Mouse (Mus musculus): ENCODE results near the gene Rasal2. TPM values are rescaled to one million over a fixed set of nuclear protein-coding genes. Genes with fewer than 3 reads are reported as not detected.

The Rasal2 gene
- polyA plus RNA-seq, 1 experiment from 2014 or later, result 6.2 TPM

- peaks cover 3% of the 10 kb centered on the region; the same call in 1 of the 2 replicates for H3K36me3 ChIP-seq
- WGBS, result 94% methylated on average over 1 of the region's 1 CpGs
- H3K27ac ChIP-seq, result no peak overlapping the region
- no peaks in the 10 kb centered on the region for H3K27me3 ChIP-seq (ENCODE audit: low read depth, poor library complexity, severe bottlenecking)
- H3K4me3 ChIP-seq, result no peak overlapping the region
- no peaks in the 10 kb centered on the region for H3K9me3 ChIP-seq (replicated peaks)
- H3K4me1 ChIP-seq, result no peaks in the 10 kb centered on the region
- no peak for DNase-seq (ENCODE audit: low spot score)
These were observed 115.3 kb downstream of the Rasal2 start for GRCm38 (mm10) chr1:157297137-157297536.

GRCm38 (mm10) chr1:157295868-157296267 is 116.5 kb downstream of the Rasal2 start:
- no peak for DNase-seq (ENCODE audit: low spot score)
- Histone ChIP-seq H3K36me3 (peaks cover 3% of the 10 kb centered on the region; the same call in 1 of the 2 replicates), H3K4me3 (no peak overlapping the region), H3K9me3 (replicated peaks) (no peaks in the 10 kb centered on the region), H3K27ac (no peak overlapping the region), H3K27me3 (ENCODE audit: low read depth, poor library complexity, severe bottlenecking) (no peaks in the 10 kb centered on the region), H3K4me1 (no peaks in the 10 kb centered on the region)
- WGBS, result 92% methylated on average over 3 of the region's 3 CpGs

GRCm38 (mm10) chr1:157290173-157290572 is 122.2 kb downstream of the Rasal2 start:
- H3K27ac ChIP-seq, result no peak overlapping the region
- no peak overlapping the region for H3K4me3 ChIP-seq
- no peaks in the 10 kb centered on the region for H3K4me1 ChIP-seq
- no peaks in the 10 kb centered on the region for H3K36me3 ChIP-seq
- WGBS, result 93% methylated on average over 2 of the region's 2 CpGs
- no peaks in the 10 kb centered on the region for H3K27me3 ChIP-seq (ENCODE audit: low read depth, poor library complexity, severe bottlenecking)
- no peaks in the 10 kb centered on the region for H3K9me3 ChIP-seq (replicated peaks)
- DNase-seq (ENCODE audit: low spot score), result no peak

- Histone ChIP-seq H3K27me3 (ENCODE audit: low read depth, poor library complexity, severe bottlenecking) (no peaks in the 10 kb centered on the region), H3K36me3 (no peaks in the 10 kb centered on the region), H3K27ac (no peak overlapping the region), H3K9me3 (replicated peaks) (no peaks in the 10 kb centered on the region), H3K4me3 (no peak overlapping the region), H3K4me1 (no peaks in the 10 kb centered on the region)
- no peak for DNase-seq (ENCODE audit: low spot score)
- 89% methylated on average over 2 of the region's 2 CpGs for WGBS
These were observed 123.1 kb downstream of the Rasal2 start for GRCm38 (mm10) chr1:157289251-157289650.

GRCm38 (mm10) chr1:157286561-157286960 is 125.8 kb downstream of the Rasal2 start:
- H3K9me3 ChIP-seq (replicated peaks), result no peaks in the 10 kb centered on the region
- H3K4me3 ChIP-seq, result no peak overlapping the region
- no peak overlapping the region for H3K27ac ChIP-seq
- H3K36me3 ChIP-seq, result no peaks in the 10 kb centered on the region
- DNase-seq (ENCODE audit: low spot score), result no peak
- no peaks in the 10 kb centered on the region for H3K4me1 ChIP-seq
- H3K27me3 ChIP-seq (ENCODE audit: low read depth, poor library complexity, severe bottlenecking), result no peaks in the 10 kb centered on the region
- WGBS, result 13% methylated on average over 4 of the region's 4 CpGs

GRCm38 (mm10) chr1:157285366-157285765 is 127.0 kb downstream of the Rasal2 start:
- Histone ChIP-seq H3K36me3 (no peaks in the 10 kb centered on the region), H3K4me1 (no peaks in the 10 kb centered on the region)
- WGBS, result 87% methylated on average over 3 of the region's 3 CpGs

GRCm38 (mm10) chr1:157280781-157281180 is 131.6 kb downstream of the Rasal2 start:
- Histone ChIP-seq H3K9me3 (replicated peaks) (no peaks in the 10 kb centered on the region), H3K4me1 (no peaks in the 10 kb centered on the region), H3K4me3 (no peak overlapping the region), H3K27ac (no peak overlapping the region), H3K27me3 (ENCODE audit: low read depth, poor library complexity, severe bottlenecking) (no peaks in the 10 kb centered on the region), H3K36me3 (no peaks in the 10 kb centered on the region)
- DNase-seq (ENCODE audit: low spot score), result no peak

More at GRCm38 (mm10) chr1:157285366-157285765, 127.0 kb downstream of the Rasal2 start:
- DNase-seq (ENCODE audit: low spot score), result no peak
- no peaks in the 10 kb centered on the region for H3K9me3 ChIP-seq (replicated peaks)
- H3K4me3 ChIP-seq, result no peak overlapping the region
- no peaks in the 10 kb centered on the region for H3K27me3 ChIP-seq (ENCODE audit: low read depth, poor library complexity, severe bottlenecking)
- no peak overlapping the region for H3K27ac ChIP-seq

- WGBS, result 86% methylated on average over 4 of the region's 4 CpGs
- H3K27ac ChIP-seq, result no peak overlapping the region
- H3K9me3 ChIP-seq (replicated peaks), result no peaks in the 10 kb centered on the region
- no peaks in the 10 kb centered on the region for H3K27me3 ChIP-seq (ENCODE audit: low read depth, poor library complexity, severe bottlenecking)
- no peak overlapping the region for H3K4me3 ChIP-seq
- DNase-seq (ENCODE audit: low spot score), result no peak
- no peaks in the 10 kb centered on the region for H3K4me1 ChIP-seq
- no peaks in the 10 kb centered on the region for H3K36me3 ChIP-seq
These were observed 136.6 kb downstream of the Rasal2 start for GRCm38 (mm10) chr1:157275672-157276307.

- H3K4me3 ChIP-seq, result no peak overlapping the region
- no peaks in the 10 kb centered on the region for H3K27me3 ChIP-seq (ENCODE audit: low read depth, poor library complexity, severe bottlenecking)
- DNase-seq (ENCODE audit: low spot score), result no peak
- H3K4me1 ChIP-seq, result no peaks in the 10 kb centered on the region
- 88% methylated on average over 3 of the region's 3 CpGs for WGBS
- no peak overlapping the region for H3K27ac ChIP-seq
- H3K36me3 ChIP-seq, result no peaks in the 10 kb centered on the region
- no peaks in the 10 kb centered on the region for H3K9me3 ChIP-seq (replicated peaks)
These were observed 144.5 kb downstream of the Rasal2 start for GRCm38 (mm10) chr1:157267894-157268293.

- H3K4me1 ChIP-seq, result 0 out of 2 replicates have a peak, but pooled peaks cover 3% of the 10 kb centered on the region
- no peak for DNase-seq (ENCODE audit: low spot score)
- H3K4me3 ChIP-seq, result no peak overlapping the region
- no peak overlapping the region for H3K27ac ChIP-seq
- 55% methylated on average over 4 of the region's 4 CpGs for WGBS
- H3K36me3 ChIP-seq, result no peaks in the 10 kb centered on the region
- H3K27me3 ChIP-seq (ENCODE audit: low read depth, poor library complexity, severe bottlenecking), result no peaks in the 10 kb centered on the region
- no peaks in the 10 kb centered on the region for H3K9me3 ChIP-seq (replicated peaks)
These were observed 155.8 kb downstream of the Rasal2 start for GRCm38 (mm10) chr1:157256562-157256961.

- no peaks in the 10 kb centered on the region for H3K36me3 ChIP-seq
These were observed 156.6 kb downstream of the Rasal2 start for GRCm38 (mm10) chr1:157255776-157256175.

GRCm38 (mm10) chr1:157253600-157254490 is 158.6 kb downstream of the Rasal2 start:
- DNase-seq (ENCODE audit: low spot score), result no peak
- 60% methylated on average over 9 of the region's 9 CpGs for WGBS

More at GRCm38 (mm10) chr1:157255776-157256175, 156.6 kb downstream of the Rasal2 start:
- no peak overlapping the region for H3K4me3 ChIP-seq
- no peaks in the 10 kb centered on the region for H3K9me3 ChIP-seq (replicated peaks)
- 92% methylated on average over 1 of the region's 1 CpGs for WGBS
- no peaks in the 10 kb centered on the region for H3K27me3 ChIP-seq (ENCODE audit: low read depth, poor library complexity, severe bottlenecking)
- 0 out of 2 replicates have a peak, but pooled peaks cover 3% of the 10 kb centered on the region for H3K4me1 ChIP-seq
- no peak for DNase-seq (ENCODE audit: low spot score)
- no peak overlapping the region for H3K27ac ChIP-seq

GRCm38 (mm10) chr1:157248112-157248511 is 164.3 kb downstream of the Rasal2 start:
- Histone ChIP-seq H3K27me3 (ENCODE audit: low read depth, poor library complexity, severe bottlenecking) (no peaks in the 10 kb centered on the region), H3K4me1 (0 out of 2 replicates have a peak, but pooled peaks cover 4% of the 10 kb centered on the region), H3K9me3 (replicated peaks) (no peaks in the 10 kb centered on the region), H3K27ac (no peak overlapping the region), H3K36me3 (no peaks in the 10 kb centered on the region), H3K4me3 (no peak overlapping the region)
- DNase-seq (ENCODE audit: low spot score), result no peak
- 93% methylated on average over 3 of the region's 3 CpGs for WGBS

More at GRCm38 (mm10) chr1:157253600-157254490, 158.6 kb downstream of the Rasal2 start:
- no peaks in the 10 kb centered on the region for H3K36me3 ChIP-seq
- no peaks in the 10 kb centered on the region for H3K9me3 ChIP-seq (replicated peaks)
- H3K4me1 ChIP-seq, result 0 out of 2 replicates have a peak, but pooled peaks cover 3% of the 10 kb centered on the region
- H3K27me3 ChIP-seq (ENCODE audit: low read depth, poor library complexity, severe bottlenecking), result no peaks in the 10 kb centered on the region
- no peak overlapping the region for H3K27ac ChIP-seq
- no peak overlapping the region for H3K4me3 ChIP-seq
